19 mouse cellular contexts compared by ENCODE assay signal in the genomic region with DNA sequence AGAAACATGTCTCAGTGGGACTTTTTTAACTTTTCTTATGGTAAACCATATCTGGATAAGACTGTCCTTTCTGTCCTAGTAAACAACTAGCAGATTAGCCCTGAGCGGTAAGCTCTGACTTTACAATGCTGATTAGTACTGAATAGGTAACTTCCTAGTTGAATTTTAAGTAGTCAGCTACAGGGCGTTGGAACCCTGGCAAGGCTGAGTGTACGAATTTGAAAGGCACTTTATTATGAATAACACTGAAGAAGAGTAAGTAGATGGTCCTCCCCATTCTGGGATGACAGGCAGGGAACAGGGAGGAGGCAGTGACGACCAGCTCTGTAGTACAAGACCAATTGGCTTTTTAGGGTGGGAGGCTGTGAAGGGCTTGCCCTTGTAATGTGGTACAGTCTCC. TPM values are rescaled to one million over a fixed set of nuclear protein-coding genes. Genes with fewer than 3 reads are reported as not detected.
"Had no signal": no experiment of that assay in that cellular context is flagged by ENCODE, and none has a peak within 500 bp of the region (broad histone marks: within the 10 kb centered on the region; RNA-seq: fewer than 3 reads in every experiment).

No protein-coding gene starts in this region.

RNA-seq across cellular contexts. Expression of a gene that starts 21.4 kb away (rescaled TPM):
- polyA plus RNA-seq: cortical plate, adult 2 months; embryonic facial prominence, embryonic 10.5 days; embryonic facial prominence, embryonic 11.5 days; embryonic facial prominence, embryonic 12.5 days; embryonic facial prominence, embryonic 13.5 days; embryonic facial prominence, embryonic 14.5 days; embryonic facial prominence, embryonic 15.5 days; erythroblast, embryonic 14.5 days; forebrain, embryonic 10.5 days; forebrain, embryonic 11.5 days; forebrain, embryonic 12.5 days; forebrain, embryonic 13.5 days; forebrain, embryonic 14.5 days; forebrain, embryonic 15.5 days; forebrain, embryonic 16.5 days; forebrain, postnatal 0 days; frontal cortex, adult 2 months; gonadal fat pad, adult 2 months; heart, adult 2 months had no signal
